Mouse (Mus musculus): ENCODE measurements at regions not wholly inside any gene's neighbourhood (a gene's known extent, or its start where the extent isn't known, plus 50 kb on each side); places are given as distances from the start of the nearest gene placed in this dataset.
"Not testable (repeated sequence)": the region's sequence is repeated elsewhere in the genome, so short reads cannot be mapped to it uniquely, and the experiment has no call there.

DNA sequence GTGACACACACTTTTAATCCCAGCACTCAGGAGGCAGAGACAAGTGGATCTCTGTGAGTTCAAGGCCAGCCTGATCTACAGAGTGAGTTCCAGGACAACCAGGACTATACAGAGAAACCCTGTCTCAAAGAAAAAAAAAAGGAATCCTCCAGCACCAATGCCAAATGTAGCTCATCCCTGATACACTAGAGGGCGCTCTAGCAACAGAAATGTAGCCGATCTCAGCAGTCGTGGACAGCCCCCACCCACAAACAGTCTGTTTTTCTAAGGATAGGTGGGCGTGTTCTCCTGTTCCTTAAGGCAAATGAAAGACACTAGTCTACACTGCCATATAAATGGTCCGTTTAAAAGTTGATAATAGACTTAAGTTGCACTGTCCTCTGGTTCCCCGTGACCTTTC, 2447.9 kb upstream of the Gm8797 start:
- not testable (repeated sequence) for DNase-seq (ENCODE audit: inconsistent ontology term)

- DNase-seq (ENCODE audit: inconsistent ontology term), result no peak
Observed at GRCm38 (mm10) chr3:3308461-3308860, 2442.1 kb upstream of the Gm8797 start.

GRCm38 (mm10) chr3:3308996-3309395, 2441.6 kb upstream of the Gm8797 start:
- no peak for DNase-seq (ENCODE audit: inconsistent ontology term)

DNA sequence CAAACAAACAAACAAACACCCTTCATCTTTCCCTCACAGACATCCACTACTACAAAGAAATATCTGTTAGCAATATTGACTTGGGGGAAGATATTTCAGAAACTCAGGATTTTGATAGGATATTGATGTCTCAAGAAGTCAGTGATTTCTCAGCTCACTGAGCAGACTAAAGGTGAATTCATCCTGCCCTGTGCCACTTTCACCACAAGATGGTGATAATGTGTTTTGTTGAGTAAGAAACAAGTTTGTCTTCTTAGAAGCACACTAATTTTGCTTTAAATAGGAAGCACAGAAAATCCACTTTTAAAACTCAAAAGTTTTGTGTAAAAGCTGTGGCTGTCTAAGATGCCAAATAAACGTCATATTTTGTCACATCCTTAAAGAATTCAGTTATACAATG, 2439.8 kb upstream of the Gm8797 start:
- DNase-seq (ENCODE audit: inconsistent ontology term), result no peak

DNA sequence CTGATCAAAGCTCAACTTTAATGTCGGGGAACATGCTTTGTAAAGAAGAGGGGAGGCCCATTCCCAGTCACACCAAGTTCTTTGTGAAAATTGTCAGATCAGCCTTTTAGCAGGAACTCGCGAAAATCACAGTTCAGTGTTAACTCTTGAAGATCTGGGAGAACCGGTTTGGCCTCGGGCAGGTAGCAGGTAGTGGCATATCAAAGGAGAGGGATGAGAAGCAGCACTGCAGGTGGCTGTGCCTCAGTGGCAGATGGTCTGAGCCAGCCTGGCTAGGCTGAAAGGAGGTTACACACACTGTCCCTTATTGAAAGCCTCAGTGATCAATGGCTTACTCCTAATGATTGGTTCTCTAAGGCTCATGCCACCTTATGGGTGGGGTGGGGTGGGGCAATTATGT, 2401.0 kb upstream of the Gm8797 start:
- no peak for DNase-seq (ENCODE audit: inconsistent ontology term)

GRCm38 (mm10) chr3:3370859-3371258, 2379.7 kb upstream of the Gm8797 start:
- DNase-seq (ENCODE audit: inconsistent ontology term), result not testable (repeated sequence)

DNA sequence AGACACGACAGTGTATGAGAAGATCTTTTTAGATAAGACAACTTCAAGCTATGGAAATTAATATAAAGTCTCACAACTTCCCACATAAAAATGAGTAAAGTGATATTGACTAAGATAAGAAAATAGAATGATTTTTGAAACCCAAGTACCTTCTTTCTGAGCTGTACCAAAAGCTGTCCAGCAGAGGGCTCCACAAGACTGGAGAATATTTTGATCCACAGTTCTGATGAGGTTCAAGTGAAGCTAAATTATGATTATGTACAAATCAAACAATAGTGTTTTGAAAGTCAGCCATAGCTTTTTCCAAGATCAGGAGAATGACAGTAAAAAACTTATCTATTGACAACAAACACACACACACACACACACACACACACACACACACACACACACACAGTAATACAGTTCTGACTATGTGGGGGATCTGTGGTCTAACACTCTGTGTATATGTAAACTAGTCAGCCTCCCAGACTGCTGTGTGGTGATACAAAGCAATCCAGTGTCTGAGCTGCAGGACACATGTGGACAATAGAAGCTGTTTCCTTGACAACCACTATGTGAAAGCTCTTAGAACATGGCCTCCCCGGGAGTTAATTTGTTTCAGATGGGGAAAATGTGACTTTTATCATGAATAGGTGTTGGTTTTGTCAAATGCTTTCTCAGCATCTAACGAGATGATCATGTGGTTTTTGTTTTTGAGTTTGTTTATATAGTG, 2362.4 kb upstream of the Gm8797 start:
- DNase-seq (ENCODE audit: inconsistent ontology term), result peak; percentile 2
